23 mouse cellular contexts compared by ENCODE assay signal in genomic region chr10:66975451-66975850, GRCm38 (mm10).
DNase-seq lines count a peak whose midpoint lies in the region; ATAC-seq and TF ChIP-seq lines count a peak whose summit lies in the region.
"Had no signal": no experiment of that assay in that cellular context is flagged by ENCODE, and none has a peak within 500 bp of the region (broad histone marks: within the 10 kb centered on the region; RNA-seq: fewer than 3 reads in every experiment).

No protein-coding gene starts in this region.

- peak; percentile 28 for DNase-seq in adrenal gland, postnatal 14 days
- DNase-seq in adrenal gland, postnatal 4 days (ENCODE audit: low spot score in 2 of 2), result no peak
- DNase-seq in kidney, postnatal 14 days, result peak; percentile 50
- peak; percentile 79 for DNase-seq in fat pad, adult 2 months (ENCODE audit: extremely low read depth, low read depth, low spot score)
- DNase-seq in spleen, postnatal 4 days (ENCODE audit: low spot score in 2 of 2), result no peak
- DNase-seq: B cell, adult 2 months; cerebellum, adult 11 months; cerebellum, postnatal 36 days; gastrocnemius, postnatal 25 days; liver, embryonic 13.5 days; lung, postnatal 10 days; spleen, adult 18-20 months; thymus, postnatal 14 days had no signal

- no peak for ATAC-seq in kidney, embryonic 15.5 days (replicated peaks; ENCODE audit: low FRiP score)
- ATAC-seq in megakaryocyte-erythroid progenitor cell, adult 5-6 weeks (replicated peaks; ENCODE audit: low FRiP score, low TSS enrichment, poor library complexity, severe bottlenecking), result no peak
- ATAC-seq: intestine, embryonic 16.5 days had no signal

- no peaks in the 10 kb centered on the region for H3K9me3 ChIP-seq in kidney, embryonic 15.5 days (replicated peaks)
- no peaks in the 10 kb centered on the region for H3K9me3 ChIP-seq in ES-Bruce4 (replicated peaks; ENCODE audit: control insufficient read depth, insufficient read depth, low read length, poor library complexity, severe bottlenecking)
- H3K9me3 ChIP-seq: embryonic facial prominence, embryonic 12.5 days; forebrain, embryonic 10.5 days; hindbrain, embryonic 12.5 days; liver, embryonic 13.5 days; midbrain, embryonic 10.5 days; neural tube, embryonic 15.5 days had no signal

- WGBS in kidney, embryonic 15.5 days, result 79% methylated on average over 1 of the region's 1 CpGs

- no peak for TF ChIP-seq POLR2A in ES-Bruce4 (IDR thresholded peaks at IDR 0.05; ENCODE audit: insufficient read depth, low read length)

- no peak for TF ChIP-seq EP300 in ES-Bruce4 (IDR thresholded peaks at IDR 0.05; ENCODE audit: insufficient read depth, low read depth, low read length)

- H3K4me1 ChIP-seq in kidney, embryonic 15.5 days, result peaks cover 6% of the 10 kb centered on the region
- H3K4me1 ChIP-seq in ES-Bruce4 (ENCODE audit: control insufficient read depth, insufficient read depth, low read length), result peaks cover 5% of the 10 kb centered on the region
- H3K4me1 ChIP-seq: liver, embryonic 13.5 days; midbrain, embryonic 10.5 days; neural tube, embryonic 15.5 days had no signal

- no peak overlapping the region for H3K4me2 ChIP-seq in kidney, embryonic 15.5 days
- H3K4me2 ChIP-seq: embryonic facial prominence, embryonic 12.5 days; hindbrain, embryonic 12.5 days; liver, embryonic 13.5 days; neural tube, embryonic 15.5 days had no signal

- H3K27me3 ChIP-seq in kidney, embryonic 15.5 days, result no peaks in the 10 kb centered on the region
- H3K27me3 ChIP-seq in ES-Bruce4 (ENCODE audit: control insufficient read depth, insufficient read depth, low read length, poor library complexity, severe bottlenecking), result no peaks in the 10 kb centered on the region
- H3K27me3 ChIP-seq: embryonic facial prominence, embryonic 12.5 days; hindbrain, embryonic 12.5 days; liver, embryonic 13.5 days; neural tube, embryonic 15.5 days had no signal

- no peak for TF ChIP-seq CTCF in ES-Bruce4 (IDR thresholded peaks at IDR 0.05; ENCODE audit: low read depth, low read length)

- H3K4me3 ChIP-seq in kidney, embryonic 15.5 days (replicated peaks), result no peak overlapping the region
- no peak overlapping the region for H3K4me3 ChIP-seq in ES-Bruce4 (ENCODE audit: low read depth, low read length)
- H3K4me3 ChIP-seq: embryonic facial prominence, embryonic 12.5 days; forebrain, embryonic 10.5 days; hindbrain, embryonic 12.5 days; liver, embryonic 13.5 days; midbrain, embryonic 10.5 days; neural tube, embryonic 15.5 days had no signal

- no peak overlapping the region for H3K9ac ChIP-seq in kidney, embryonic 15.5 days
- no peak overlapping the region for H3K9ac ChIP-seq in ES-Bruce4 (ENCODE audit: low read depth, poor library complexity, severe bottlenecking)
- H3K9ac ChIP-seq: embryonic facial prominence, embryonic 12.5 days; hindbrain, embryonic 12.5 days; liver, embryonic 13.5 days; neural tube, embryonic 15.5 days had no signal

- no peaks in the 10 kb centered on the region for H3K36me3 ChIP-seq in kidney, embryonic 15.5 days
- H3K36me3 ChIP-seq in ES-Bruce4 (ENCODE audit: control insufficient read depth, insufficient read depth, low read length, poor library complexity, severe bottlenecking), result no peaks in the 10 kb centered on the region
- H3K36me3 ChIP-seq: embryonic facial prominence, embryonic 12.5 days; forebrain, embryonic 10.5 days; hindbrain, embryonic 12.5 days; liver, embryonic 13.5 days; midbrain, embryonic 10.5 days; neural tube, embryonic 15.5 days had no signal

- H3K27ac ChIP-seq in kidney, embryonic 15.5 days, result no peak overlapping the region
- H3K27ac ChIP-seq in ES-Bruce4 (ENCODE audit: insufficient read depth, low read length), result 0 out of 2 replicates have a peak overlapping the region, but pooled peaks have one; percentile 14
- H3K27ac ChIP-seq: embryonic facial prominence, embryonic 12.5 days; forebrain, embryonic 10.5 days; hindbrain, embryonic 12.5 days; liver, embryonic 13.5 days; midbrain, embryonic 10.5 days; neural tube, embryonic 15.5 days; stomach, postnatal 0 days had no signal

Comparison
In these comparisons a context has a peak if more than half of its experiments do, and no peak if none do; other contexts are left out.
1. DNase-seq: peak in adrenal gland, postnatal 14 days (single experiment), kidney, postnatal 14 days (single experiment) and fat pad, adult 2 months (single experiment); none in adrenal gland, postnatal 4 days (0 of 2) and spleen, postnatal 4 days (0 of 2).